Mouse (Mus musculus): ENCODE results near the gene Sumo2. TPM values are rescaled to one million over a fixed set of nuclear protein-coding genes. Genes with fewer than 3 reads are reported as not detected.

Sumo2 gene
- total and polyA plus RNA-seq, 3 experiments: 556 to 653 TPM; not detected in 1

DNA sequence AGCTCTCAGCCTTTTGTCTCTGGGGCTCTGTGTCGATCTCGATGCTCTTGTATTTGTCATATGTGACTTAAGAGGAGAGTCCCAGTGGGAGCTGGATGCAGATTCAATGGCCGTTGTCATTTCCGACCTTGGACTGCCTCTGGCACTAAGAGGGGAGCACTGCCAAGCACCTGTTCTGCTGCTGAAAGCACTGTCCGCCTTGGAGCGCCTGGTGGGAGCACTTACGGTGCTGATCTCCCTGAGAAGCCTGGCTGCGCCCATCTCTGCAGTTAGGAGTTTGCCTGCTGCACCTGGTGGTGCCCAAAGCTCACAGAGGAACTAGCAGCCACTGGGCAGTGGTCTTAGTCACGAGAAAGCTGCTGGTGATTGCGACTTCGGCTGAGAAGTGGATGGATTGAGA, 52.8 kb downstream of the Sumo2 start:
- Histone ChIP-seq H3K27me3 (ENCODE audit: control insufficient read depth in 1 of 2, insufficient read depth in 2 of 2, low read length in 2 of 2) (no peaks in the 10 kb centered on the region), H3K9me3 (replicated peaks; ENCODE audit: insufficient read depth, low read length) (no peaks in the 10 kb centered on the region), H3K79me2 (ENCODE audit: control insufficient read depth, insufficient read depth, low read length, poor library complexity) (no peaks in the 10 kb centered on the region; the same call in 1 of the 2 replicates), H3K27ac (ENCODE audit: control insufficient read depth, low read depth, low read length) (no peak overlapping the region), H3K36me3 (ENCODE audit: control insufficient read depth in 1 of 2, insufficient read depth in 2 of 2, low read length in 2 of 2) (peaks cover 2 to 15% of the 10 kb centered on the region in 2 experiments; a peak in 3 of 4 replicates), H3K4me3 (ENCODE audit: control insufficient read depth in 1 of 2, insufficient read depth in 1 of 2, low read depth in 2 of 2, low read length in 2 of 2) (no peak overlapping the region), H3K4me1 (ENCODE audit: control insufficient read depth in 1 of 2, insufficient read depth in 2 of 2, low read length in 2 of 2) (peaks cover 7 to 8% of the 10 kb centered on the region in 2 experiments), H3K9ac (ENCODE audit: control insufficient read depth, low read depth, low read length, poor library complexity, severe bottlenecking) (no peak overlapping the region)
- TF ChIP-seq SIN3A (IDR thresholded peaks at IDR 0.05; ENCODE audit: low read length) (no peak), ZC3H11A (IDR thresholded peaks at IDR 0.05; ENCODE audit: low read depth, low read length) (no peak), ZNF384 (IDR thresholded peaks at IDR 0.05; ENCODE audit: low read depth, low read length) (no peak), TCF12 (IDR thresholded peaks at IDR 0.05; ENCODE audit: low read depth, low read length) (no peak), TAL1 (IDR thresholded peaks at IDR 0.05; ENCODE audit: low read length) (no peak), POLR2AphosphoS2 (IDR thresholded peaks at IDR 0.05; ENCODE audit: low read length) (no peak), HCFC1 (IDR thresholded peaks at IDR 0.05; ENCODE audit: low read depth, low read length) (no peak), JUND (IDR thresholded peaks at IDR 0.05; ENCODE audit: low read depth, low read length) (no peak)
- no peak for DNase-seq (ENCODE audit: low read depth, low spot score)

GRCm38 (mm10) chr11:115481553-115482259, 54.4 kb downstream of the Sumo2 start:
- no peaks in the 10 kb centered on the region; the same call in 1 of the 2 replicates for H3K79me2 ChIP-seq (ENCODE audit: control insufficient read depth, insufficient read depth, low read length, poor library complexity)
- H3K4me3 ChIP-seq (ENCODE audit: control insufficient read depth in 1 of 2, insufficient read depth in 1 of 2, low read depth in 2 of 2, low read length in 2 of 2): no peak overlapping the region
- no peak overlapping the region for H3K9ac ChIP-seq (ENCODE audit: control insufficient read depth, low read depth, low read length, poor library complexity, severe bottlenecking)
- H3K27ac ChIP-seq (ENCODE audit: control insufficient read depth, low read depth, low read length): no peak overlapping the region
- no peaks in the 10 kb centered on the region for H3K9me3 ChIP-seq (replicated peaks; ENCODE audit: insufficient read depth, low read length)
- H3K36me3 ChIP-seq (ENCODE audit: control insufficient read depth in 1 of 2, insufficient read depth in 2 of 2, low read length in 2 of 2): peaks cover 2 to 20% of the 10 kb centered on the region in 2 experiments; a peak in 3 of 4 replicates
- DNase-seq (ENCODE audit: low read depth, low spot score): no peak
- H3K4me1 ChIP-seq (ENCODE audit: control insufficient read depth in 1 of 2, insufficient read depth in 2 of 2, low read length in 2 of 2): peaks cover 9 to 19% of the 10 kb centered on the region in 2 experiments
- no peaks in the 10 kb centered on the region for H3K27me3 ChIP-seq (ENCODE audit: control insufficient read depth in 1 of 2, insufficient read depth in 2 of 2, low read length in 2 of 2)
- no peak for TF ChIP-seq ZNF384 (IDR thresholded peaks at IDR 0.05; ENCODE audit: low read depth, low read length)
- no peak for TF ChIP-seq NELFE (IDR thresholded peaks at IDR 0.05; ENCODE audit: low read depth, low read length)
- no peak for TF ChIP-seq POLR2AphosphoS2 (IDR thresholded peaks at IDR 0.05; ENCODE audit: low read length)
- TF ChIP-seq MYB (IDR thresholded peaks at IDR 0.05; ENCODE audit: low read depth, low read length): no peak
- no peak for TF ChIP-seq ZKSCAN1 (IDR thresholded peaks at IDR 0.05; ENCODE audit: low read depth, low read length)
- TF ChIP-seq MAZ (IDR thresholded peaks at IDR 0.05; ENCODE audit: low read depth, low read length): no peak
- TF ChIP-seq E2F4 (IDR thresholded peaks at IDR 0.05; ENCODE audit: borderline replicate concordance, low read depth, low read length): no peak
- TF ChIP-seq MAX (IDR thresholded peaks at IDR 0.05; ENCODE audit: low read length): no peak
- TF ChIP-seq POLR2AphosphoS5 (IDR thresholded peaks at IDR 0.05; ENCODE audit: borderline replicate concordance, low read depth, low read length): no peak

Data from MEL (cell line).